ENCODE assay signal across 25 mouse cellular contexts in genomic region chr16:80255441-80255840, GRCm38 (mm10).
DNase-seq lines count a peak whose midpoint lies in the region; TF ChIP-seq lines count a peak whose summit lies in the region.
"Had no signal": no experiment of that assay in that cellular context is flagged by ENCODE, and none has a peak within 500 bp of the region (broad histone marks: within the 10 kb centered on the region; RNA-seq: fewer than 3 reads in every experiment).

No protein-coding gene starts in this region.

- no peak overlapping the region for H3K4me3 ChIP-seq in layer of hippocampus, adult 2 months
- H3K4me3 ChIP-seq in lung, adult 2 months (replicated peaks; ENCODE audit: extremely low read depth, low read depth, low read length) = no peak overlapping the region
- H3K4me3 ChIP-seq: embryonic facial prominence, embryonic 13.5 days; erythroblast, embryonic 14.5 days; forebrain, embryonic 12.5 days; heart, adult 2 months; hindbrain, embryonic 12.5 days; limb, embryonic 12.5 days; midbrain, embryonic 12.5 days; neural tube, embryonic 15.5 days; stomach, embryonic 15.5 days had no signal

- no peak for TF ChIP-seq CTCF in layer of hippocampus, adult 2 months (conservative IDR thresholded peaks at IDR 0.05)
- no peak for TF ChIP-seq CTCF in lung, adult 2 months (IDR thresholded peaks at IDR 0.05; ENCODE audit: insufficient read depth, low read length)

- TF ChIP-seq POLR2A in lung, adult 2 months (IDR thresholded peaks at IDR 0.05; ENCODE audit: borderline replicate concordance, extremely low read depth, low read depth, low read length) = no peak

- no peak overlapping the region for H3K27ac ChIP-seq in layer of hippocampus, adult 2 months
- H3K27ac ChIP-seq: embryonic facial prominence, embryonic 13.5 days; forebrain, embryonic 12.5 days; heart, adult 2 months; hindbrain, embryonic 12.5 days; limb, embryonic 12.5 days; midbrain, embryonic 12.5 days; neural tube, embryonic 15.5 days; stomach, embryonic 15.5 days had no signal

- intact Hi-C loops in left cerebral cortex, postnatal 4 days (cut with DNase I) = no loop called here

- H3K4me1 ChIP-seq in lung, adult 2 months (ENCODE audit: control insufficient read depth, insufficient read depth, low read length) = no peaks in the 10 kb centered on the region
- H3K4me1 ChIP-seq: embryonic facial prominence, embryonic 13.5 days; forebrain, embryonic 12.5 days; hindbrain, embryonic 12.5 days; limb, embryonic 12.5 days; midbrain, embryonic 12.5 days; neural tube, embryonic 15.5 days; stomach, embryonic 15.5 days had no signal

- peak; percentile 2 for DNase-seq in cerebellum, adult 9-10 months
- no peak for DNase-seq in cerebellum, adult 8-10 months
- peak; percentile 1 to 8 for DNase-seq in left cerebral cortex, adult 18-20 months (ENCODE audit: low spot score in 2 of 2)
- no peak for DNase-seq in left cerebral cortex, postnatal 4 days
- peak; percentile 64 to 65 for DNase-seq in layer of hippocampus, adult 2 months (ENCODE audit: low spot score in 2 of 2)
- peak; percentile 15 to 39 for DNase-seq in layer of hippocampus, postnatal 36 days
- no peak for DNase-seq in spleen, postnatal 4 days (ENCODE audit: low spot score in 2 of 2)
- DNase-seq in lung, adult 2 months = no peak
- DNase-seq: adrenal gland, postnatal 10 days; cerebellum, adult 11 months; gastrocnemius, postnatal 25 days; heart, adult 2 months; kidney, postnatal 36 days; liver, postnatal 0 days; lung, postnatal 10 days; thymus, adult 18-20 months; thymus, postnatal 36 days had no signal

Comparison
In these comparisons a context has a peak if more than half of its experiments do, and no peak if none do; other contexts are left out.
1. DNase-seq: peak in cerebellum, adult 9-10 months (single experiment), left cerebral cortex, adult 18-20 months (2 of 2), layer of hippocampus, adult 2 months (2 of 2) and layer of hippocampus, postnatal 36 days (2 of 2); none in cerebellum, adult 8-10 months (single experiment), left cerebral cortex, postnatal 4 days (single experiment), spleen, postnatal 4 days (0 of 2) and lung, adult 2 months (single experiment).